Mouse (Mus musculus) 3T3-L1 (cell line): ENCODE measurements around the gene Tspan18.

Experiments
- DNase-seq: peaks from one replicate; pipeline ENCODE4 v3.0.0-alpha.2; 2015; ENCODE audit warnings: low read depth, low spot score

Gene Tspan18

DNA sequence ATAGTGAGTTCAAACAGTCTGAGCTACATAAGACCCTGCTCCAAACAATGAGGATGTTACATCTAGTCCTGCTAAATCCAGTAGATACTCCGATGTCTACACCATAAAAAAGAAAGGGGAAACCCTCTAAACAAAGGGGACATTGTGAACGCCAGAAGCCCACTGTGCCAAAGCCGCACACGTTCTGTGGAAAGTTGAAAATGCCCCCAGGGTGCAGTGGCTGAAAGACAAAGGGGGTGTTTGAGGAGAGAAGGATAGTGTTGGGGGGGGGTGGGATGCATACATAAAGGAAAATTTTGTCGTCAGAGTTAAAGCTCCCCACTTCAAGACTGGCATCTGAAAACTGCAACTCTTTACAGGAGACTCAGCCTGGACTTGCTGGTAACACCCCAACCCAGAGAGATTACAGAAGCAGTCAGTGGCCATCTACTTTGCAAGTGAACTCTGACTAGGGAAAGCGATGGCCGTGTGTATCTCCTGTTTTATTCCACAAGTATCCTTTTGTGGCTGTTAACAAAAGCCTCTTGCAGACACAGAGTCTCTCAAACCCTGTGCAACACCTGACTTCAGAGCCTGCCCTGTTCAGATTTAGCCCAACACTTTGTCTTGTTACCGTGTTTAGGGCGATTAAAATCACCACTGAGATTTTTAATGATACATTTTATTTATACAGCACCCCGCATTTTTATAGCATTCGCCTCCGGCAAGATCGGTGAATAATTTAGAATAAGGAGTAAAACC lies 42.9 kb downstream of the Tspan18 start:
- DNase-seq, result no peak

DNA sequence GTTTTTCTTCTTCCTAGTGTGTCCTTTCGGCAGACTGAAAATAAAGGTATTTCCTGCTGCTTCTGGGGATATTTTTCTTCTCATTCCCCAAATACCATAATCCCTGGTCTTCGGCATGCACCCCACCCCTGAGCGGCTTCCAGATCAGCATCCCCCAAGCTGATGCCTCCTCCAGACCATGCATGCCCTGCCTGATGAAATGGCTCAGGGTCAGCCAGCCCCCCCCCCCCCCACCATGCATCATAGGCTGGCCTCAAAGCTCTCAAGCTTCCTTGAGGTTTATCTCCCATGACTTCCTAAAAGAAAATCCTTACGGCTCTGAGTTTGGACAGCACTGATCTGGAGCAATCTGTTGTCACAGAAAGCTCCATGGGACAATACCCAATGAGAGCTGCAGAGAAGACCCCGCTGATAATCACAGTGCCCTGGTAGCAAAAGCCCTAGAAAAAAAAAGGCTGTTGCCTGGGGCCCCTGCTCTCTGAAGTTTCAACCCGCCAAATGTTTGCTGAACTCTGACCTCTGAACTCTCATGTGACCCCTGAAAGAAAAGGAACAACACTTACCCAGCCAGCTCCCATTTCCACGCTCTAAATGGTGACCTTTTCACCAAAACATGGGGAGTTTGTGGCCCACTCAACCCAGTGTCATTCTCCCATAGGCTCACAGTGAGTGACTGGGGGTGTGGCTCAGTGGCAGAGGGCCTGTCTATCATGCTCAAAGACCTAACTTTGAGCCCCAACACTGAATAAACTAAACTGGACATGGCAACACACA lies 43.8 kb downstream of the Tspan18 start:
- DNase-seq, result no peak

DNA sequence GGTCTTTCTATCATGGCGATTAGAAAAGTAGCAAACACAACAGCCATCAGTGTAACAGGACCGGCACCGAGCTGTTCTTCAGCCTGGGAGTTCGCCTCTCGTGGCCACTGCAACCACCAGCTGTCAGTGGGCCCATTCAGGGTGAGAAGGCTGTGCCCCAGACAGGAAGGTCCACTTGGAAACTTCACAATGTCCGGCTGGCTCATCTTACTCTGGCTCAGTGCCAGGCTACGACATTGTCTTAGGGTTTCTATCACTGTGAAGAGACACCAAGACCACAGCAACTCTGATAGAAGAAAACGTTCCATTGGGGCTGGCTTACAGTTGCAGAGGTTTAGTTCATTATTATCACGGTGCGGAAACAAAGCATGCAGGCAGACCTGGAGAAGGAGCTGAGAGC lies 45.1 kb downstream of the Tspan18 start:
- no peak for DNase-seq

GRCm38 (mm10) chr2:93287348-93287747 lies 47.0 kb downstream of the Tspan18 start:
- DNase-seq, result peak; percentile 19

DNA sequence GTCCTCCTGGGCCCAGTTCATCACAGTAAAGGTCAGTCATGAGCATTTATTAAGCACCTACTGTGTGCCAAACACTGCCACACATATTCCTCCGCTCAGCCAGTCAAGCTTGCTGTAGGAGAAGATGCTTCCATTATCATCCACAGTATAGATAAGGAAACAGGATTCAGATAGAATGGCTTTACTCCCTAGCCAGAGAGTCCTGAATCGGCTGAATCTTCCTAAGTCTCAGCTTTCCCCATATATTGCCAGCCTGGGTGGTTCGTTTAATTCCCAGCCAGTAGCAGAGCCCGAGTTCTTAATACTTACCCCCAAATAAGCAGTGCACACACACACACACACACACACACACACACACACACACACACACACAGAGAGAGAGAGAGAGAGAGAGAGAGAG lies 47.6 kb downstream of the Tspan18 start:
- no peak for DNase-seq

GRCm38 (mm10) chr2:93286321-93286720 lies 48.0 kb downstream of the Tspan18 start:
- DNase-seq, result no peak

DNA sequence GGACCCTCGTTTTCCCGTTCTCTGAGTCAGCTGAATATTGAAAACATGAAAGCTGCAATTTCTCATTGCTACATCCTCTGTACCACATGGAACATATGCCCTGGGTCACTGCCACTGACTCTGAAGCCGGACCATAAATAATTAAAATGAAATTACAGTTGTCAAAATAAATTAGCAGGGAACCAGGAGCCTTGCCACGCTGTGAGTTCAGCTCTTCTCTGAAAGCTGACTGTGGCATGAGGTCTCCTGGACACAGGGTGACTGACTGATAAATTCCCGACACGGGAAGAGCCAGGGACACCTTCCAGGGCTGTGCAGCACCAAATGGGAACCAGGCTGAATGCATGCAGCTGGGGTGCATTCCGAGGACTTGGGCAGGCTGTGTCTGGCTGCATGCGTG lies 48.5 kb downstream of the Tspan18 start:
- DNase-seq, result no peak

DNA sequence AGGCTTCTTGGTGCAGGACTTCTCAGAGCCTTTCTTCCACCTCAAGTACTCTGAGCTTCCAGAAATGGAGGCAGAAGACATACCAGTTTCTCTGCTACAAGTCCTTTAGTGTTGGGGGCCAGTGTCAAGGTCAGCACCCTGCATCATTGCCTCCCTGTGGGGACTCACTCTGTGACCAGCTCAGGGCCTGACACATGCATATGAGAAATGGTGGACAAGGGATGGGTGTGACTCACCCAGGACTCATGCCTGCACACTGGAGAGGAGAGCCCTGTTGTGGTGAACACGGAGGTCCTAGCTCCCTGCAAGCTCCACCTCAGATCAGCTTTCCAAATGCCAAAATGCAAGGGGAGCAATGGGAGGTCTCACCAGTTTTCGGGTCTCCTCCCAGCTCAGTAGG lies 49.7 kb downstream of the Tspan18 start:
- DNase-seq, result peak; percentile 20

- no peak for DNase-seq
Observed at GRCm38 (mm10) chr2:93283481-93284293, 50.6 kb downstream of the Tspan18 start.

GRCm38 (mm10) chr2:93282636-93283035 lies 51.7 kb downstream of the Tspan18 start:
- no peak for DNase-seq

- no peak for DNase-seq
Observed at GRCm38 (mm10) chr2:93281466-93281865, 52.8 kb downstream of the Tspan18 start.

GRCm38 (mm10) chr2:93280117-93280620 lies 54.1 kb downstream of the Tspan18 start:
- no peak for DNase-seq

DNA sequence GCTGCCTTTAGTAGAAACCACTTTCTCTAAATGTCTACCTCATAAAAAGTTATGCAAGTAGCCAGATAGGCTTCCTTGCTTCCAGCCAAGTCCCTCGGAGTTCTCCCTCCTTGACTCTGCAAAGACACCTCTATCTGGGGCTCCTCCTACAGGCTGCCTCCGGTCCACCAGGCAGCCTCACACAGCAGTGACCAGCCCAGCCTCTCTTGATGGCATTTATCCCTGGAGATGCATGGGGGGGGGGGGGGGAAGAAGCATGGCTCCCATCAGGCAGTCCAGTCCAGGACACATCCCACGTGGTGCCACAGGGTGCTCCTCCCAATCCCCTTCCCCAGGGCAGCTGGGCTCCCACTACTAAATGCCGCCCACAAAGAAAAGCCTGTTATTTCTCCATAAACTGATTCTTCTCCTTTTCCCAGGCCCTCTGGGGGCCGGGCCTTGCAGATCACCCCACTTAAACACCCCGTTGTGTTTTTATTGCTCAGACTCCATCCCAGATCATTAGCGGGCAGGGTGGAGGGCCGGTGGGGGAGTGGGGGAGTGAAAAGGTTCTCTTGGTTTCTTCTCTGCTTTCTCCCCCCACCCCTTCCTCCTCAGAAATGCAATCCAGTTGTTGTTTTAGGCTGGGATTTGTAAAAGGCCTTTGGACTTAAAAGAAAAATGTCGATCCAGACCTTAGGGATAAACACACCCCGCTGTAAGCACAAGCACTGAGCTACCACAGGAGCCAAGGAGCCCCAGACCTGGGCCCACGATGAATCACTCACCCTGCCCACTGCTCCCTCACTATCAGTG lies 55.9 kb downstream of the Tspan18 start:
- DNase-seq, result peak; percentile 7

DNA sequence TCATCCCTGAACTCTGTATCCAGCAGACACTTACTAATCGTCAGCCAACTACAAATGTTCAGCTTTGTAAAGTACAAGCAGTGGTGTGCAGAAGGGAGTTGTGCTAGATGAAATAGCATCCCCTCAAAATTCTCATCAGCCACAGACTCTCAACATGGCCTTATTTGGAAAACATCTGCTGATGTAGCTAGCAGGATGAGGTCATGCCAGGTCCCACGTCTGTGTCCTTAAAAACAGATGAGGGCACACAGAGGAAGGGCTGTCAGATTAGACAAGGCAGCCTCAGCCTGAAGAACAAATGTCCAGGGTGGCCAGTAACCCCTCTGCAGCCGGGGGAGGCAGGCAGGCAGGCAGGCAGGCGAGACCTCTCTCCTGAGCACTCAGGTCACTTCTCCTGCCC lies 56.8 kb downstream of the Tspan18 start:
- DNase-seq, result peak; percentile 21

GRCm38 (mm10) chr2:93276026-93276425 lies 58.3 kb downstream of the Tspan18 start:
- no peak for DNase-seq

DNA sequence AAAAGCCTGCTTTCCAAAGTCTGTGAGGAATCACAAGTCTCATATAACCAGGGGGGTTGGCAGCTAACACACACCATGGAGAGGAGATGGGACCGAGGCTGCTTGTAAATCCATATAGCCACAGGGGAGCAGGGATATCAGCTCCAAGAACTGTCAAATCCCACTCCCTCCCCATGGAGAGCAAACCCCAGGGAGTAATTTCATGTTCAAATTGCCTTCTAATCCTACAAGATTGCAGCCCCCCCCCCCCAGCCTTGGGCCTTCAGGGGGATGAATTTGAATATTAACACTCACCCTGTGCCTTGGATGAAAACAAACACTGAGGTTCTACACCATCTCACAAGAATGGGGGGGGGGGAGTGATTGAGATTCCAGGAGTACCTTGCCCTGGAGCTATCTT lies 60.4 kb downstream of the Tspan18 start:
- DNase-seq, result no peak

DNA sequence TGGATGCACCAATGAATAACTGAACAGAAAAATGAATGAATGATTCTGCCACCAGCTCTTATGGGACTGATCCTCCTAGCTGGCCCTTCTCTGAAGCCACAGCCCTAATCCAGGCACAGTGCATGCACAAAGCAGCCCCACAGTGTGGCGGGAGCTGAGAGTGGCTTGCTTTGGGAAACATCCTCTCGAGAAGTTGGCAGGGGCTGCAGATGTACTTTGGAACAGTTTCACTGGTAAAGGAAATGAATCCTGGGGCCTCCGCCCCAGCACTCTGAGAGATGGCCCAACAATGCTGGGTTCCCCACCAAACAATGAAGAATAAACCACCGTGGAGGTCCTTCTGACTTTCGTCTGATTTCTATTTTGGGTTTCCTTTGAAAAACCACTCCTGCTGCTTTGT lies 64.2 kb downstream of the Tspan18 start:
- no peak for DNase-seq

GRCm38 (mm10) chr2:93269611-93270010 lies 64.7 kb downstream of the Tspan18 start:
- no peak for DNase-seq

- DNase-seq, result no peak
Observed at GRCm38 (mm10) chr2:93268711-93269270, 65.5 kb downstream of the Tspan18 start.

GRCm38 (mm10) chr2:93267791-93268190 lies 66.5 kb downstream of the Tspan18 start:
- no peak for DNase-seq
